Mouse (Mus musculus) limb, embryonic 13.5 days (tissue): ENCODE results near the gene Gm136. TPM values are rescaled to one million over a fixed set of nuclear protein-coding genes. Genes with fewer than 3 reads are reported as not detected.

ENCODE experiments used
- ATAC-seq: fragments of 200-750 bp; cut with Nextera tagmentation; 2 replicates; pipeline ENCODE4 v1.8.0; 2017; ENCODE audit warnings: low read depth, moderate number of reproducible peaks, moderate TSS enrichment; ENCODE audit not compliant: low FRiP score
- H3K27ac ChIP-seq: fragments of 300-500 bp; sonication (generic); 2 replicates; pipeline ENCODE4 v1.5.1; 2015; ENCODE audit warnings: inconsistent platforms, mild to moderate bottlenecking, moderate library complexity
- H3K27me3 ChIP-seq: fragments of 300-500 bp; sonication (generic); 2 replicates; pipeline ENCODE4 v1.6.1; 2015; ENCODE audit warnings: mild to moderate bottlenecking, inconsistent platforms
- H3K36me3 ChIP-seq: fragments of 300-500 bp; sonication (generic); 2 replicates; pipeline ENCODE4 v1.6.1; 2015; ENCODE audit warnings: inconsistent platforms, mild to moderate bottlenecking, moderate library complexity
- H3K4me1 ChIP-seq: fragments of 300-500 bp; sonication (generic); 2 replicates; pipeline ENCODE4 v1.6.1; 2015; ENCODE audit warnings: inconsistent platforms
- H3K4me2 ChIP-seq: fragments of 300-500 bp; sonication (generic); replicated peaks from 2 replicates; pipeline ENCODE4 v1.6.1; 2015; ENCODE audit warnings: inconsistent platforms, mild to moderate bottlenecking, moderate library complexity
- H3K4me3 ChIP-seq: fragments of 300-500 bp; sonication (generic); 2 replicates; pipeline ENCODE4 v1.5.1; 2015; ENCODE audit warnings: moderate library complexity, mild to moderate bottlenecking, inconsistent platforms
- H3K9ac ChIP-seq: fragments of 300-500 bp; sonication (generic); 2 replicates; pipeline ENCODE4 v1.6.1; 2015; ENCODE audit warnings: mild to moderate bottlenecking, inconsistent platforms
- H3K9me3 ChIP-seq: fragments of 300-500 bp; sonication (generic); 2 replicates; pipeline ENCODE4 v1.6.1; 2016; ENCODE audit warnings: inconsistent platforms
- WGBS: fragments of 180-500 bp; shearing (Covaris S2); methylation state at CpG from one replicate; pipeline ENCODE4 v1.1.7; 2015; 5-methylcytosine and 5-hydroxymethylcytosine counted together
- polyA plus RNA-seq: library from polyadenylated mRNA; unstranded; fragments of >200 nt; fragmentation: Nextera tagmentation; extraction: Ambion mirVana; gene quantifications from 2 replicates; pipeline ENCODE4 v1.2.1, GENCODE M21; 2015

Gm136 gene
- polyA plus RNA-seq, 1 experiment from 2014 or later = not detected

DNA sequence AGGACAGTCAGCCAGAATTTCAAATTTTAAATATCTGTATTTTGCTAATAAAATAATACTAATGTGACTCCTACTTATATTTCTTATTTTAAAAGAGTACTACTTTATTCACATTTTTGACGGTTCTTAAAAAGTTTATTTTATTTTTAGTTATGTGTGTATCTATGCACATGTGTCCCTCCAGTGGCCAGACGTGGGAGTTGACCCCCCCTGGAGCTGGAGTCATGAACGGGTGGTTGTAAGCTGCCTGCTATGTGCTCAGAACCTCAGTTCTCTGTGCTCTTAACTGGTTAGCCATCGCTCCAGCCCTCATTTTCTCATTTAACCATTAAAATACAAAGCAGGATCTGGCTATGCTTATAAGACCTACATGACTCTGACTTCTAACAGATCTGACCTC, 53.0 kb downstream of the Gm136 start:
- no peaks in the 10 kb centered on the region for H3K36me3 ChIP-seq
- H3K9me3 ChIP-seq = peaks cover 2% of the 10 kb centered on the region; the same call in 1 of the 2 replicates
- no peaks in the 10 kb centered on the region for H3K27me3 ChIP-seq
- no peak overlapping the region for H3K27ac ChIP-seq
- no peaks in the 10 kb centered on the region for H3K4me1 ChIP-seq
- ATAC-seq = no peak
- H3K9ac ChIP-seq = no peak overlapping the region
- no peak overlapping the region for H3K4me2 ChIP-seq
- WGBS = 56% methylated on average over 4 of the region's 4 CpGs
- H3K4me3 ChIP-seq = no peak overlapping the region

DNA sequence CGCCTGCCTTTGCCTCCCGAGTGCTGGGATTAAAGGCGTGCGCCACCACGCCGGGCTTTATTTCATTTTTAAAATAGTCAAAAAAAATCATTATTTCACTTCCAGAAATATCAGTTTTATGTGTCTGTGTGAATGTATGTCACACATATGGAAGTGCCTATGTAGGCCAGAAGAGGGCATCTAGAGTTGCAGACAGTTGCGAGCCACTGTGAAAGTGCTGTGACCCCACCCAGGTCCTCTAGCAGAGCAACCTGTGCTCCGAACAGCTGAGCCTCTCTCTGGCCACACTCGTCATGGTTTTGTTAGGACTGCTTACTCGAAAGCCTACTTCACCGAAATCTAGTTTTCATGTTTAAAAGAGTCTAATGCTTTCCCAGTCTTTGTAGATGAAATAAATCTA, 53.8 kb downstream of the Gm136 start:
- Histone ChIP-seq H3K4me2 (no peak overlapping the region), H3K9ac (no peak overlapping the region), H3K9me3 (peaks cover 2% of the 10 kb centered on the region; the same call in 1 of the 2 replicates), H3K4me1 (no peaks in the 10 kb centered on the region), H3K27ac (no peak overlapping the region), H3K4me3 (no peak overlapping the region), H3K36me3 (no peaks in the 10 kb centered on the region), H3K27me3 (no peaks in the 10 kb centered on the region)
- 98% methylated on average over 11 of the region's 11 CpGs for WGBS
- ATAC-seq = no peak

GRCm38 (mm10) chr4:34701528-34701927, 54.5 kb downstream of the Gm136 start:
- no peak overlapping the region for H3K4me3 ChIP-seq
- H3K9ac ChIP-seq = no peak overlapping the region
- peaks cover 2% of the 10 kb centered on the region; the same call in 1 of the 2 replicates for H3K9me3 ChIP-seq
- no peak overlapping the region for H3K4me2 ChIP-seq
- H3K27ac ChIP-seq = no peak overlapping the region
- WGBS = 47% methylated on average over 5 of the region's 5 CpGs
- H3K27me3 ChIP-seq = no peaks in the 10 kb centered on the region
- H3K4me1 ChIP-seq = no peaks in the 10 kb centered on the region
- no peaks in the 10 kb centered on the region for H3K36me3 ChIP-seq
- ATAC-seq = no peak

Other genes starting within 250 kb of the Gm136 start
- 53.8 and 59.7 TPM in 2 replicates for gene Akirin2, start 205.3 kb downstream of the Gm136 start, polyA plus RNA-seq
- 97.2 and 98.4 TPM in 2 replicates for gene Orc3, start 141.3 kb downstream of the Gm136 start, polyA plus RNA-seq
- 66.0 and 67.5 TPM in 2 replicates for gene Rars2, start 141.3 kb downstream of the Gm136 start, polyA plus RNA-seq
- gene Slc35a1, start 68.8 kb downstream of the Gm136 start, polyA plus RNA-seq = 58.0 and 58.5 TPM in 2 replicates
- 0.32 TPM in 1 of 2 replicates, not detected in the other for gene Cfap206, start 26.1 kb downstream of the Gm136 start, polyA plus RNA-seq
- 43.6 and 49.9 TPM in 2 replicates for gene Smim8, start 22.2 kb upstream of the Gm136 start, polyA plus RNA-seq
- 24.1 and 26.0 TPM in 2 replicates for gene Zfp292, start 126.7 kb upstream of the Gm136 start, polyA plus RNA-seq
- gene Cga, start 137.5 kb upstream of the Gm136 start, polyA plus RNA-seq = not detected in 2 replicates